Mouse (Mus musculus): ENCODE data around the gene Abca8b.

Gene Abca8b

GRCm38 (mm10) chr11:109891371-109891988 is 104.2 kb downstream of the Abca8b start:
- ChIA-PET POLR2A (no interaction called here), CTCF (interaction anchor here in 1 of 4 experiments (1.2 kb wide), 1 partner anchor 380 kb away, joined by 4 read pairs; no protein-coding TSS in a partner anchor)

GRCm38 (mm10) chr11:109889595-109889994 is 106.0 kb downstream of the Abca8b start:
- ChIA-PET POLR2A (no interaction called here), CTCF (interaction anchor here in 1 of 4 experiments (0.6 kb wide), 1 partner anchor 203 kb away, joined by 10 read pairs; no protein-coding TSS in a partner anchor)

GRCm38 (mm10) chr11:109886757-109887156 is 108.9 kb downstream of the Abca8b start:
- ChIA-PET CTCF (no interaction called here), POLR2A (no interaction called here)

- ChIA-PET POLR2A (no interaction called here), CTCF (no interaction called here)
Observed at GRCm38 (mm10) chr11:109885521-109885920, 110.1 kb downstream of the Abca8b start.

GRCm38 (mm10) chr11:109884801-109885200 is 110.8 kb downstream of the Abca8b start:
- POLR2A ChIA-PET, result no interaction called here
- CTCF ChIA-PET, result no interaction called here

GRCm38 (mm10) chr11:109884126-109884525 is 111.5 kb downstream of the Abca8b start:
- CTCF ChIA-PET, result no interaction called here
- POLR2A ChIA-PET, result no interaction called here

All from embryonic stem cell, embryonic (primary cell).